ENCODE assay signal across 14 mouse cellular contexts in genomic region chr12:17721058-17721457, GRCm38 (mm10). TPM values are rescaled to one million over a fixed set of nuclear protein-coding genes. Genes with fewer than 3 reads are reported as not detected.
DNase-seq lines count a peak whose midpoint lies in the region; ATAC-seq and TF ChIP-seq lines count a peak whose summit lies in the region.
"Had no signal": no experiment of that assay in that cellular context is flagged by ENCODE, and none has a peak within 500 bp of the region (broad histone marks: within the 10 kb centered on the region; RNA-seq: fewer than 3 reads in every experiment).

No protein-coding gene starts in this region.

- H3K9ac ChIP-seq in forebrain, embryonic 14.5 days (ENCODE audit: low read length): no peak overlapping the region
- no peak overlapping the region for H3K9ac ChIP-seq in forebrain, embryonic 11.5 days (ENCODE audit: low read length)
- H3K9ac ChIP-seq: hindbrain, embryonic 15.5 days; midbrain, embryonic 12.5 days had no signal

- no peaks in the 10 kb centered on the region for H3K36me3 ChIP-seq in forebrain, embryonic 14.5 days (ENCODE audit: control insufficient read depth, insufficient read depth, low read length)
- H3K36me3 ChIP-seq in forebrain, embryonic 11.5 days (ENCODE audit: control insufficient read depth, insufficient read depth, low read length): no peaks in the 10 kb centered on the region
- no peaks in the 10 kb centered on the region for H3K36me3 ChIP-seq in thymus, adult 2 months (ENCODE audit: control insufficient read depth, insufficient read depth, low read length)
- H3K36me3 ChIP-seq: hindbrain, embryonic 15.5 days; midbrain, embryonic 12.5 days had no signal

- no peak overlapping the region for H3K4me2 ChIP-seq in forebrain, embryonic 14.5 days (ENCODE audit: low read length)
- H3K4me2 ChIP-seq in forebrain, embryonic 11.5 days (ENCODE audit: low read depth, low read length, severe bottlenecking): no peak overlapping the region
- H3K4me2 ChIP-seq: hindbrain, embryonic 15.5 days; midbrain, embryonic 12.5 days had no signal

- intact Hi-C loops in left cerebral cortex, postnatal 10 days (cut with DNase I): no loop called here

- H3K27me3 ChIP-seq in forebrain, embryonic 14.5 days (replicated peaks; ENCODE audit: control insufficient read depth, insufficient read depth, low read length): no peaks in the 10 kb centered on the region
- H3K27me3 ChIP-seq in forebrain, embryonic 11.5 days (ENCODE audit: control insufficient read depth, insufficient read depth, low read length): no peaks in the 10 kb centered on the region
- H3K27me3 ChIP-seq in thymus, adult 2 months (ENCODE audit: control insufficient read depth, insufficient read depth, low read length): no peaks in the 10 kb centered on the region
- H3K27me3 ChIP-seq: hindbrain, embryonic 15.5 days; midbrain, embryonic 12.5 days had no signal

- H3K4me3 ChIP-seq in forebrain, embryonic 14.5 days (ENCODE audit: low read depth, low read length): no peak overlapping the region
- H3K4me3 ChIP-seq in forebrain, embryonic 11.5 days (ENCODE audit: low read depth, low read length): no peak overlapping the region
- H3K4me3 ChIP-seq in thymus, adult 2 months (ENCODE audit: control insufficient read depth, insufficient read depth, low read length): no peak overlapping the region
- H3K4me3 ChIP-seq: hindbrain, embryonic 15.5 days; midbrain, embryonic 12.5 days had no signal

- H3K9me3 ChIP-seq in forebrain, embryonic 14.5 days (replicated peaks; ENCODE audit: control insufficient read depth, low read length): no peaks in the 10 kb centered on the region
- H3K9me3 ChIP-seq in forebrain, embryonic 11.5 days (ENCODE audit: control insufficient read depth, low read length): no peaks in the 10 kb centered on the region
- H3K9me3 ChIP-seq: hindbrain, embryonic 15.5 days; midbrain, embryonic 12.5 days had no signal

- no peak for TF ChIP-seq CTCF in thymus, adult 2 months (IDR thresholded peaks at IDR 0.05; ENCODE audit: borderline replicate concordance, control insufficient read depth, extremely low read depth, insufficient read depth, low read length, poor library complexity)

- ATAC-seq in forebrain, embryonic 14.5 days: no peak
- no peak for ATAC-seq in forebrain, embryonic 11.5 days (replicated peaks; ENCODE audit: low FRiP score)

- no peaks in the 10 kb centered on the region; the same call in none of the 2 replicates for H3K4me1 ChIP-seq in forebrain, embryonic 14.5 days (ENCODE audit: control insufficient read depth, insufficient read depth, low read length)
- peaks cover 2% of the 10 kb centered on the region; the same call in 1 of the 2 replicates for H3K4me1 ChIP-seq in forebrain, embryonic 11.5 days (replicated peaks; ENCODE audit: control insufficient read depth, insufficient read depth, low read length)
- peaks cover 57% of the 10 kb centered on the region for H3K4me1 ChIP-seq in thymus, adult 2 months (replicated peaks; ENCODE audit: control insufficient read depth, insufficient read depth, low read length)

- H3K27ac ChIP-seq in forebrain, embryonic 14.5 days (ENCODE audit: low read depth, low read length): no peak overlapping the region
- H3K27ac ChIP-seq in forebrain, embryonic 11.5 days (ENCODE audit: low read depth, low read length): no peak overlapping the region
- no peak overlapping the region for H3K27ac ChIP-seq in thymus, adult 2 months (ENCODE audit: control insufficient read depth, insufficient read depth, low read length)
- H3K27ac ChIP-seq: hindbrain, embryonic 15.5 days; midbrain, embryonic 12.5 days had no signal

- no peak for TF ChIP-seq POLR2A in thymus, adult 2 months (IDR thresholded peaks at IDR 0.05; ENCODE audit: control insufficient read depth, extremely low read depth, insufficient read depth, low read length, poor library complexity)

- DNase-seq in forebrain, embryonic 14.5 days (ENCODE audit: low spot score): peak; percentile 45
- no peak for DNase-seq in forebrain, embryonic 11.5 days (ENCODE audit: low spot score)
- DNase-seq in left cerebral cortex, adult 11 months (ENCODE audit: low spot score): peak; percentile 37
- no peak for DNase-seq in left cerebral cortex, postnatal 10 days (ENCODE audit: extremely low spot score in 1 of 2, low spot score in 2 of 2)
- DNase-seq in 3T3-L1 (ENCODE audit: low read depth, low spot score): peak; percentile 69
- DNase-seq in cerebellum, adult 18-20 months: peak; percentile 62 to 64
- DNase-seq in thymus, adult 2 months: no peak
- DNase-seq in embryo, embryonic 9.5 days (ENCODE audit: extremely low spot score): no peak
- DNase-seq: adrenal gland, adult 8-10 months; kidney, adult 18-20 months; kidney, postnatal 4 days; lung, postnatal 4 days had no signal

RNA-seq across cellular contexts. Expression of gene Hpcal1, which starts 30.4 kb away (rescaled TPM):
- 33.3 and 40.0 TPM in 2 replicates for polyA plus RNA-seq in forebrain, embryonic 14.5 days (2014; fragmentation: Nextera tagmentation; extraction: Ambion mirVana)
- 41.9 and 45.7 TPM in 2 replicates for polyA plus RNA-seq in forebrain, embryonic 11.5 days (2014; fragmentation: Nextera tagmentation; extraction: Ambion mirVana)
- total RNA-seq in left cerebral cortex, postnatal 10 days (2021): 10 to 100 TPM; 54.8 to 66.9 TPM
- 322 and 334 TPM in 2 replicates for polyA plus RNA-seq in thymus, adult 2 months (2012; rRNA removed)

Comparison
In these comparisons a context has a peak if more than half of its experiments do, and no peak if none do; other contexts are left out.
1. DNase-seq: peak in forebrain, embryonic 14.5 days (single experiment), left cerebral cortex, adult 11 months (single experiment), 3T3-L1 (single experiment) and cerebellum, adult 18-20 months (2 of 2); none in forebrain, embryonic 11.5 days (single experiment), left cerebral cortex, postnatal 10 days (0 of 2), thymus, adult 2 months (single experiment) and embryo, embryonic 9.5 days (single experiment).